Mouse (Mus musculus): ENCODE data around the gene Armh3.

- TF ChIP-seq MAFK (IDR thresholded peaks at IDR 0.05; ENCODE audit: insufficient read depth, low read depth, low read length) (no peak), ZC3H11A (IDR thresholded peaks at IDR 0.05; ENCODE audit: borderline replicate concordance, low read depth, low read length) (no peak), CHD2 (IDR thresholded peaks at IDR 0.05; ENCODE audit: low read depth, low read length) (no peak), ZNF384 (IDR thresholded peaks at IDR 0.05; ENCODE audit: low read depth, low read length) (no peak), HCFC1 (IDR thresholded peaks at IDR 0.05; ENCODE audit: borderline replicate concordance, insufficient read depth, low read length) (no peak)
Measured at GRCm38 (mm10) chr19:45781676-45782075, 216.6 kb downstream of the Armh3 start.
